Mouse (Mus musculus): ENCODE data around the gene Upp2.

- TF ChIP-seq POLR2A (IDR thresholded peaks at IDR 0.05; ENCODE audit: borderline replicate concordance, low read depth, low read length) (no peak), CTCF (IDR thresholded peaks at IDR 0.05; ENCODE audit: low read depth, low read length) (no peak)
These were observed 46.6 kb downstream of the Upp2 start for GRCm38 (mm10) chr2:58613720-58614119.

Data from bone marrow macrophage, adult 2 months (primary cell).